Mouse (Mus musculus) right cerebral cortex, postnatal 36 days (tissue): ENCODE measurements around the gene Slc22a15.

Experiments used
- DNase-seq, 2 experiments: peaks; one replicate each; pipeline ENCODE4 v3.0.0; 2022; ENCODE audit warnings: low spot score in 2 of 2, mixed read lengths in 1 of 2

Slc22a15 gene

DNA sequence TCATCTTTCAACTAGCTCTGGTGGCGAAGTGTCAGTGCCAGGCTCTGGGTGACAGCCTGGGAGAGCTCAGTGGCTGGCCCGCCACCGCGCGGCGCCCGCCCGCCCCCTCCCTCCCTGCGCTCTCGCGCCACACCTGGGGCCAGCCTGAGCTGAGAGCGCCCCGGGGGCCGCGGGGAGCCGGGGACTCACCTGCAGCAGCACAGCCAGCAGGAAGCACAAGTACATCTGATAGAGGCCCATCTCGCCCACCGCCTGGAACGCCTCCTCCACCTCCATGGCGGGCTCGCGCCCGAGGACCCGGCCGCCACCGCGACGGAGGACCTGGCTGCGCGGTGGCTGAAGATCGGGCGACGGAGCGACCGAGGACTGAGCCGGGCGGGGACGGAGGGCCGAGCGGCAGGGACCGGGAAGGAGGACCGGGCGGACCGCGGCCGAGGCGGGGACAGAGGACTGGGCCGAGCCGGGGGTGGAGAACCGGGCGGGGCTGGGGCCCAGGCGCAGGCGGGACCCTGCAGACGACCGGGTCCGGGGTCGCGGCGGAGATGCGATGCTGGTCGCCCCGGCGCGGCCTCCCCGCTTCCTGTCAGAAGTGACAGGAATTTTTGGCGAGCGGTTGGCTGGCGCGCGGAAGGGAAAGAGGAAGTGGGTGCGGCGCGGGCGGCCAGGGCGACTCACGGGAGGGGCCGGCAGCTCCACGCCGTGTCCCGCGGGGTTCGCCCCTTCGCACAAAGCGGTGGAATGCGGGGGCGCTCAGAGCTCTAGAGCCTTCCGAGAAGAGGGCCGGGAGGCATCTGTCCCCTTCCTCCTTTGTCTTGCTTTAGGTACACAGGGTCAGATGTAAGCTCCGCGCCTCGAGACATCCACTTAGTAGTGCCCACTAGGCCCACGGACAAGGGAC is at the start of gene Slc22a15:
Slc22a15 (minus strand) TSS at position 611 of the 898 bp plus-strand sequence.
- peak; percentile 20 to 24 for DNase-seq

DNA sequence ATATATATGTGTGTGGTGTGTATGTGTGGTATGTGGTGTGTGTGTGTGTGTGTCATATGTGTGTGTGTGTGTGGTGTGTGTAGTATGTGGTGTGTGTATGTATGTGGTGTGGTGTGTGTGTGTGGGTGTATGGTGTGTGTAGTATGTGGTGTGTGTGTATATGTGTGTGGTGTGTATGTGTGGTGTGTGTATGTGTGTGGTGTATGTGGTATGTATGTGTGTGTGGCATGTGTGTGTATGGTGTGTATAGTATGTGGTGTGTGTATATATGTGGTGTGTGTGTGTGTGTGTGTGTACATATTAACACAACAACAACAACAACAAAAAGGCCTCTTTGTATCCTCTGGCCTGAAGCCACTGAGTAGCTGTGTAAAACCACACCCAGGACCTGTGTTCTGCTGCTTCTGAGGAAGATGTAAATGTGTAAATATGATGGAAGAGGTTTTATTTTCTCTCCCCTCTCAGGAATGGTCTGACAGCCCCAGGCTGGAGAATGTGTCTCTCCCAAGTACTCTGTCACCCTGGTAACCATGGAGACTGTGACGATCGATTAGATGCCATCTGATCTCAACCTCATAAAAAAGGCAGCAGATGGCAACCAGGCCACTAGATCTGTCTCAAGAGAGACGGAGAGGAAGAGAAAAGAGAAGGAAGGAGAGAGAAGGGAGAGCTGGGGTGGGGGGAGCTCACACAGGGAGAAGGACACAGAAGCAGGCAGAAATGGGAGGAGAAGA is 42.7 kb upstream of the Slc22a15 start:
- no peak for DNase-seq

DNA sequence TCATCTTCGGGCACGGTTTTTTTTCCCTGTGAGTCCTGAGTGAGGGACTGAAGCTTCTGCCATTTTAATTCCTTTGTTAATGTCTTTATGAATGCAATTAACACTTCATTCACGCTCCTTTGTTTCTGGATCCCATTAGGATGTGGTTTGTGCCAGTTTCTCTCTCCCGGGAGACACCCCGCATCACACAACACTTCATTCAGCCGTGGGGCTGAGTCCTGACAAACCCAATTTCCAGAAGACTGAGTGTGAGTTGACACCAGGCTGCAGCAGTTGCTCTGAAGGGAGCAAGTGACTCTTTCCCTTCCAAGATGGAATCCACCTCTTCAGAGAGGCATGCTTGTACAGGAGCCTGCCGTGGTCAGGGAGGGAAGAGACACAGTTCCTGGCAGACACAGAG is 40.1 kb upstream of the Slc22a15 start:
- DNase-seq, result no peak

DNA sequence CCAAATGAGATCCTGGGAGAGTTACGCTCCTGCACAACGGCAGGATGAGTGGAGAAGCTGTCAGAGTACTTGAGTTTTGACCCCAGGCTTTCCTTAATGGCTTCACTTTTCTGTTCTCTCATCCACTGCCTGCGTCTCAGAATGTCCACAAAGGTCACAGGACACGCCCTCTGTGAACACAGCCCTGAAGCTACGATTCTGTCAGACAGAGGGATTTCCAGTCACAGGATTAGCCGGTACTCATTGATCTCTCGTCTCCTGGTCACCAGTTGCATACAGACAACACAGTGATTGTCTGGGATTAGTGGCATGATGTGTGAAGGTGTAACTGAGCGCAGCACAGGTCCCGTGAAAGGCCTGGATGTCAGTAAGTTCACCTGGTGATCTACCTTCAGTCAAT is 39.2 kb upstream of the Slc22a15 start:
- no peak for DNase-seq

DNA sequence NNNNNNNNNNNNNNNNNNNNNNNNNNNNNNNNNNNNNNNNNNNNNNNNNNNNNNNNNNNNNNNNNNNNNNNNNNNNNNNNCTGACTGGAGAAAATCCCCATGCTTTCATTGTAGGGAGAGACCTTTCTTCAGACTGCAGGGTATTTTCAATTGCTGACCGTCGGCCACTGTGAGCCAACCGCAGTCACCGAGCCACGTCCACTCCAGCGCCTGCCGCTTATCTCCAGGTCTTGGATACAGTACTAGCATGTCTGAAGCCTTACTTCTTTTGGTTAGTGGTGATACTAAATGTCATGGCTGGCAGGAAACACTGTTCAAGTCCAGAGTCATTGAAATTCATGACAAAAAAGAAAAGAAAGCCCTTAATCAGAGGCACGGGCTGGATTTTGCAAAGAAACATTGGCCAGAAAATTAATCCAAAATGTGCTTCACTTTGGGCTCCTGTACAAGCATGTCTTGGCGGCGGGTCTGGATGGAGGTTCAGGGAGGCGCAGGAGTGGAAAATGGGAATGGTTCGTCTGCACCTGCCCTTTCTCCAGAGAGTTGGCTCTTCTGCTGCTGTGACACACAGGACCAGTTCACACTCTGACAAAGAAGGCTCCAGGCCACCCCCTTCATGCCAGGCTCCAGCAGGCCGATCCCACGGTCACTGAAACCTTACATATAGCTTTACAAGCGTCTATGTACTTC is 37.0 kb upstream of the Slc22a15 start:
- no peak for DNase-seq

DNA sequence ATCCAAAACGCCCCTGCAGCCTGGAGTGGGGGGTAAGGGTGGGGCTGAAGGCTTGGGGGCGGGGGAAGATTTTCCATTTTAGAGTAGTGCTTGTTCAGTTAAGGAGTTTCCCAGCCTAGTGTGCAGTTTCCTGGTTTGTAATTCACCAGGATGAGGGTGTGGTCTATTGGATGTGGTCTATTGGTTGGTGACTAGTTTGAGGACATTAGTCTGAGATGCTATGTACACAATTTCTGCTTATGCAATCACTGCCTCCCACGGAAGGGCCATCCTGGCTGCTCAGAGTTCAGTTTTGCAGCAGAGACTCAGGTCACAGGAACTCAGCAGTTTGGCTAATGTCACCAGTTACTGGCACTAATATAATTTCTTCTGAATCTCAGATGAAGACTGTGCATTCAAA is 33.8 kb upstream of the Slc22a15 start:
- DNase-seq, result no peak

DNA sequence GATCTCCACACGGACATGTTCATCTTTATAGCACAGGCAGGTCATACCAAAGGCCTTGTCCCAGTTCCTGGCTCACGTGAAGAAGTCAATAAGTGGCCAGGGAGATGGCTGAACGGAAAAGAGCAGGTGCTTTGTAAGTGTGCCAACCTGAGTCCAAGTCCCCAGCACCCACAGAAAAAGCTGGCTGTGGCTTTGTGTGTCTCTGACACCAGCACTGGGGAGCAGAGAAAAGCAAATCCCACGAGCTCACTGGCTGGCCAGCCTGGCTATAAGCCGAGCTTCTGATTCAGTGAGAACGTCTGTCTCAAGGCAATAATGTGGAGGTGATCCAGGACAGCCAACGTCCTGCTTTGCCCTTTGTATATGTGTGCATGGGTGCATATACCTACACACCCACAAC is 29.3 kb upstream of the Slc22a15 start:
- DNase-seq, result no peak

DNA sequence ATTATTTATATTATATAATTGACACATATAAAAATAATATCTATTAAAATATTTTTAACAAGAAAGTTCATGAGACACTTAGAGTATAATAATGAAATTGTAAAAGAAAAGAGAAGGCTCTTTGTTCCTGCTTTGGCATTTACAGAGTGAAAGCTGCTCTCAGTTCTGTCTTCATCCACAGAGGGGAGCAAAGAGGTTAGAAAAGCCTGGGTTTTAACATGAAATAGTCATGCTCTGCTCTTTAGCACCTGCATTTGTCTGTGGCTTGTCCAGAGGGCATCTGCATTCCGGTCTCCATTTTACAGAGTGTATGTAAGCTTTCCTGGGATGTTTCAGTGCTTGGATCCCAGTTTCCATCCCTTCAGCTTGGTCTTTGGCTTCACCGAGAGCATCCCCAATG is 28.3 kb upstream of the Slc22a15 start:
- no peak for DNase-seq

DNA sequence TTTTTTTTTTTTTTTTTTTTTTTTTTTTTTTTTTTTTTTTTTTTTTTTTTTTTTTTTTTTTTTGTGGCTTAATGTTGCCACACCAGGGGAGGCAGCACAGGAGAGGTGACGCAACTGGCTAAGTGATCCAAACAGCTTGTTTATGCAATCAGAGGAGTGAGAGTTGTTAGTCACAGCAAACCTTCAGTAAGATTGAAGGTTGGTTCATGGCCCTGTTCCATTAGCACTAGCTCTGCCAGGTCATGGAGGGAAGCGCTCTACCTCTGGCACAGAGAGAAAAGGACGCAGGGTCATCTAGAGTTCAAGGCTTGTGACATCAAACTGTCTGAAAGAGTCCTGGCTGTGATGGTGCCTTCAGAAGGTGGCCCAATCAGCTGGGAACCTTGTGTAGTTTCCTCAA is 24.3 kb upstream of the Slc22a15 start:
- no peak for DNase-seq

DNA sequence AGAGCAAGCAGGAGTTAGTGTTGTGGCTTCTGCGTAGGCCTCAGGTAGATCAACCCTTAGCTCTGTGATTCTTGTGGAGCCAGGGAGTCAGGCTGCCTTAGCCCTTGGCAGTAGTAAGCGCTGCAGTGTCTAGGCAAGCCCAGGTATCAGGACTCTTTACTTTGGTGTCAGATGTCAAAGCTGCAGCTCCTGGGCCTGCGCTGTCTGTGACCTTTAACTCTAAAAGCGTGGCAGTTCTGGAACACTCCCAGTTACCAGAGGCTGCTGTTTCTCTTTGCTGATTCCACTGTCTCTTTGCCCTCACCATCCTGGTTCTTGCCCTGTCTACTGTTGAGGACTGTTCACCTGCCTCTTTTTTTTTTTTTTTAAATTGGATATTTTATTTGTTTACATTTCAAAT is 23.0 kb upstream of the Slc22a15 start:
- no peak for DNase-seq

DNA sequence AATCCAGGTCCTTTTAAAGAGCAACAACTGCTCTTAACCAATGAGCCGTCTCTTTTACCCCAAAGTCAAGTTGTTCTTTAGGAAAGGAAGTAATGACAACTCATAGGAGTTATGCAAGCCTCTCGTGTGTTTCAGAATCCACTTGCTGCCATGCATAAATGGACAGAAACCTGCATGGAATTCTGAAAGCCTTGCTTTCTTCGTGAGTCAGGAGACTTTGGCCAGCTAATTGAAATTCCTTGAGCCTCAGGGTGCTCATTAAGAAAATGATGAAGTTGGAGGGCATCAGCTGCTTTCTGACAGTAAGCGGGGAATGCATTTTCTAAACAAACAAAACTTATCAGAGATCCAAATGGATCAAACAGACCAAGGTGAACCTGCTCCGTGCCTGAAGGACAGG is 21.0 kb upstream of the Slc22a15 start:
- no peak for DNase-seq

DNA sequence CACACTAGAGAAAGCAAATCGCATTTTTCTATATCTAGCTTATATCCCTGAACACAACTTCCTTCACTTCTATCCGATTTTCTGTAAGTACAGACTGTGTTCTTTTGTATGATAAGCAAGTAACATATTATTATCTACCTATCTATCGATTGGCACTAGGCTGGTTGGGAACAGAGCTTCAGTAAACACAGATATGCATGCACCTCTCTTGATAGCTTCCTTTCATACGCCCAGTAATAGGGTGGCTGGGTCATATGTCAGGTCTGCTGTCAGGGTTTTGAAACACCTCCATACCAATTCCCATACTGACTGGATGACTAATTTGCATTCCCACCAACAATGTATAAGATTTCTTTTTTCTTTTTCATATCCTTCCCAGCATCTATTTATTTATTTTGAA is 16.2 kb upstream of the Slc22a15 start:
- DNase-seq, result no peak

DNA sequence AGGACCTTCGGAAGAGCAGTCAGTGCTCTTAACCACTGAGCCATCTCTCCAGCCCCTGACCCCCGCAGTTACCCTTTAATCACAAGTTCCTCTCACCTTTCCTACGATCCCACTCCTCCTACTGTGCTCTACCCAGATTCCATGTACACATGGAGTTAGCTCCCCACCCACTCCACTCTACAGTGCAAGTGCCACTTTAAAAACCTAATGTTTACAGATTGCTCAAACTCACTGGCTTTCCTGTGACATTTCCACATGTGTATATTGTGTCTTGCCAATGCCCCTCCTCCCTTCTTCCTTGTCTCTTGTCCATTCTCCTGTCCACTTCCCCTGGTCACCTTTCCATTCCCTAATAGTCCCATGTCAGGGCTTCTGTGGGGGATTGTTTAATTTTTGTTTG is 15.6 kb upstream of the Slc22a15 start:
- no peak for DNase-seq

DNA sequence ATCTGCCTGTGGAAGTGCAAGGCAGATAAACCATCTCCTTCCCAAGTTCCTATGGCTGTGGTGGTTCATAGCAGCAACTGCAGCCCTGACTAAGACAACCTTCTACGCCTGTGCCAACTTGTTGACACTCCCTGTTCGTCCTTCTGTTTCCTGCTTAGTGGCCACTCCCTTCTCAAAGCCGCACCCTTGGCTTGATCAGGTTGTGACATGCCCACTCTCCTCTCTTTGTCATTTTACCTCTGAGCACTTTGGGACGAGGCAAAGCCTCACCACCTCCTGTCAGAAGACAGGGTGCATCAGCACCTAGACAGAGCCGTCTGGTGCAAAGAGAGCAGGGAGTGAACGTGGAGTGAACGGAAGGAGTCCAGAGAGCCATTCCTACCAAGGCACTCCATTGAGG is 14.9 kb upstream of the Slc22a15 start:
- no peak for DNase-seq

DNA sequence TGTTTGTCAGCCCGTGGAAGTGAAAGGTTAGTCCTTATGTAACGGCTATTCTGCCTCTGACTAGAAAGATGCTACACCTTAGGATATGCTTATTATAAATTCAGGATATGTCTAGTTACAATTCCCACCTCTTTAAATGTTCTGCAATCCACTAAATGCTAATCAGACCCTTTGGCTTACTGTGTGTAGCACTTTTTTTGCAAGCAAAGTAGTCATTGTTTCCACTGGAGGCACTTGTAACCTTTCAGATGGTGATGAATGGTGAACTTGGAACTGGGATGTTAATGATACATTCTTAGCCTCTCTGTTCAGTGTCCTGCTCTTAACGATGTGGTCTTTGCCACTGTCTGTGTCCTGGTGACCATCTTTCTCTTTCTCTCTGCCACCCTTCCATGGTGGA is 12.1 kb upstream of the Slc22a15 start:
- no peak for DNase-seq

DNA sequence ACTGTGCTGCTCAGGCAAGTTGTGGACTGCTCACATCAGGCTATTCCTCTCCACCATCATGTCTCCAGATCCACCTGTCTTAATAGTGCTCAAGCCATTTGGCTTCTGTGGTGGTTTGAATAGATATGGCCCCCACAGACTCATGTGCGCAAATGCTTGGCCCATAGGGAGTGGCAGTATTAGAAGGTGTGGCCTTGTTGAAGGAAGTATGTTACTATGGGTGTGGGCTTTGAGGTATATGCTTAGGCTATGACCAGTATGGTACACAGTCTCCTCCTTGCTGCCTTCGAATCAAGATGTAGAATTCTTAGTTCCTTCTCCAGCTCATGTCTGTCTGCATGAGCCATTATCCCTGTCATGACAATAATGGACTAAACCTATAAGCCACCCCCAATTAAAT is 9.6 kb upstream of the Slc22a15 start:
- DNase-seq, result no peak

DNA sequence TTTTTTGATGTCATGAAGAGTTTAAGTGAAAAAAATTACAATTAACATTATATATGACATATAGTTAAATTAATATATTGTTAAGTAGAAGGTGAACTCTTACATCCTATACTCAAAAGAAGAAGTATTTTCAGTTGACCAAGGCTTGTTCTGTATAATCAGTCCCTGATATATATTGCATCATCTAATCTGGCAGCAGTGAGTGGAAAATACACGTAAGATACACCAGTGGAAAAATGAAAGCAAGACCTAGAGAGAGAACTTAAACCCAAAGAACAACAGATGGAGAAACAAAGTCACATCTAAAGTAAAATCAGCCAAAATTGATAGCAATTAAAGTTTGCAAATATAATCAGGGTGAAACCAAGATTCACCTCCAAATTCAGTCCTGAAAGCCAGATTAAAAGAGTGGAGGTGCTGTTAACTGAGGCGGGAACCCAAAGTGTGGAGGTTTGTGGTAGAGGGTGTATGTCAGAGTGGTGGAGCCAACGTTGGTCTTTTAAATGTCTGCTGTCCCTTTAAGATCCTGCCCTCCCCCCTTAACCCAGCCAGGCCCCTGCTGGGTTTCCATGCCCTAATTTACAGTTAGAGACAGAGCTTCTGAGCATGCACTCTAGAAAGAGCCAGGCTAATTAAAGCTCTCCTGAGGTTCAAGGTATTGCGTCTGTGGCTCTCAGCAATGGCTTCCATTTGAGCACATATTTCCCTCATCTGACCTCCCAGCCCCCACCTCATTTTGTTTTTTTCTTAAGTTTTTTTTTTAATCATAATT is 5.0 kb upstream of the Slc22a15 start:
- no peak for DNase-seq

DNA sequence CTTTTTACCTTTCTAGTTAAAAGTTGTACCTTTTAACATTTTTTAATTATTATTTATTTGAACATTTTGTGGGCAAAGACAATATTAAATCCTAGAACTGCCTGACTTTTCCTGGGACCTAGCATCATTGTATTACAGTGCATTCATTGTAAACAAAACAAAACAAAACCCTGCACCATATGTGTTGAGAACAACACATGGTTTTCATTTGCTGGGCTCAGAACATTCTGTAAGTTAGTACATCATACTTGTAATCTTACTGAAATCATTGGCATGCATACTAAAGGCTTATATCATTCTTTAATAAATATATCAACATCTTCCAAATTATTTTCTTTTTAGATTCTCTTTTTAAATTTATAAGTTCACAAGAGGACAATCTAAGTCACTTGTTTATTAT is 2.4 kb upstream of the Slc22a15 start:
- DNase-seq, result no peak

DNA sequence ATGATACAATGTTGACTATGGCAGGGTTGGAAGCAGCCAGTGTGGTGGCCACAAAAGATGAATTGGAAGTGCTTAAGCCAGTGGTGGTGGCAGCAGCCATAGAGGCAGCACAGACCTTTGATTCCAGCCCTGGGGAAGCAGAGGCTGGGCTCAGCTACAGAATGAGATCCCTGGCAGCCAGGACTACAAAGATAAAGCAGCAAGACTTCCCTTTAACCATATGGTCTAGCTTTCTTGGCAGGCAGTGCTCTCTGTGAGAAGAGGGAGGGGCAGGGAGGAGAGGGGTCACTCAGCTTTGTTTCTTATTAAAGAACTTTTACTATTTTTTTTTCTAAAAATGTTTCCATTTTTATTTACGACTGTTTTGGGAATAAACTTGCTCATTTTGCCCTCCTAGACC is 1.4 kb upstream of the Slc22a15 start:
- DNase-seq, result no peak

DNA sequence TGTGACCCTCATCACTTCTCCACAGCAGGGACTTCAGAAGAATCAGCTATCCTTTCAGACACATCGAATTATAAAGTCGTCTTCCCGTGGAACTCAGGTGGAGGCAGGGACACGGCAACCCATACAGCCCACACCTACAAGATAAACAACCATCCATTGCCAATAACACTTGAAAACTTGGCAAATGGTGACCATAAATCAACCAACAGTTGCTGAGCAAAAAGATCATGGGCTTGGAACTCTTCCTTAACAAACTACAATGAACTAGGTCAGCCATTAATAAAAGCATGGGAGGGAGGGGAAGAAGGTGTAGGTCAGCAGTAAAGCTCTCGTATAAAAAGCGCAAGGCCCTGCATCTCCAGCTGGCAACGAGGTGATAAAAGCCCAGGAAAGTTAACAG is 1.9 kb downstream of the Slc22a15 start:
- no peak for DNase-seq

DNA sequence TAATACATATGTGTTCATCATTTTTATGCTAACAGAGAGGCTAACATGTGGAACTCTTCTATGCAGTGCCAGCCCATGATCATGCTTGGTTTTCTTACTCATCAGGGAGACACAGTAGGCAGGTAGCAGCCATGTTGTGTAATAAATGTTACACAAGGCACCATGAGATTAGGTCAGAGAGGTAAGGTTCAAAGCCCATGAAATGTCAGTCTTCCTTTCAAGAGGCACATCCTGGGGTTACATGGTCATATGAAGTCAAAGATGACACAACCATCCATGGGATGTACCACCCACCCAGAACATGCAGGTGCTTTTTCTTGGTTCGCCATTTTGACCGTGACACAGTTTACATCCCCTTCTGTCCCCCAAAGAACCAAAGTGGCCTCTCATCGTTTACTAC is 5.7 kb downstream of the Slc22a15 start:
- no peak for DNase-seq

DNA sequence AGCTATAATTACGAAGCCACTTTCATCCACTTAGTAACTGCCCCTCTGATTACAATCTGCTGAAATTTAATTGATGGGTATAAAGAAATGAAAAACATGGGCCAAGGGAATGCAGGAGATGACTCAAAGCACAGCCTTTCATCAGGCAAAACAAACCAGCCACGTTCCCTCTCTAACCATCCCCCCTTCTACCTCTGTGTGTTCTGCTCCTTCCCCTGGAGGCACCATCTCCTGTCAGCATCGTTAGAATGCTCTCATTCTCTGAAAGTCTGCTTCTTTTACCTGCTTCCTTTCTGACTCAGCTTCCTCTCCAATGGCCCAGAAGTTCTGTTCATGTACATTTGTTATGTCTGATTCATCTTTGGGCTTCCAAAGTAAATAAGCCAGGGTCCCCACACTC is 6.6 kb downstream of the Slc22a15 start:
- DNase-seq, result no peak
